Mouse (Mus musculus): ENCODE results near the gene Gusb. TPM values are rescaled to one million over a fixed set of nuclear protein-coding genes. Genes with fewer than 3 reads are reported as not detected.
"Not testable (repeated sequence)": the region's sequence is repeated elsewhere in the genome, so short reads cannot be mapped to it uniquely, and the experiment has no call there.

Gusb gene
- polyA plus RNA-seq, 1 experiment from 2014 or later: 448 TPM

- WGBS (ENCODE audit: missing documents): 75% methylated on average over 2 of the region's 2 CpGs
- not testable (repeated sequence) for H3K27ac ChIP-seq; H3K4me3 ChIP-seq (ENCODE audit: inconsistent target)
- Histone ChIP-seq H3K36me3 (ENCODE audit: inconsistent target) (peaks cover 23% of the 10 kb centered on the region; the same call in 1 of the 2 replicates), H3K79me2 (ENCODE audit: inconsistent target) (peaks cover 43% of the 10 kb centered on the region)
Measured at GRCm38 (mm10) chr5:130036300-130036699, 33.5 kb upstream of the Gusb start.

DNA sequence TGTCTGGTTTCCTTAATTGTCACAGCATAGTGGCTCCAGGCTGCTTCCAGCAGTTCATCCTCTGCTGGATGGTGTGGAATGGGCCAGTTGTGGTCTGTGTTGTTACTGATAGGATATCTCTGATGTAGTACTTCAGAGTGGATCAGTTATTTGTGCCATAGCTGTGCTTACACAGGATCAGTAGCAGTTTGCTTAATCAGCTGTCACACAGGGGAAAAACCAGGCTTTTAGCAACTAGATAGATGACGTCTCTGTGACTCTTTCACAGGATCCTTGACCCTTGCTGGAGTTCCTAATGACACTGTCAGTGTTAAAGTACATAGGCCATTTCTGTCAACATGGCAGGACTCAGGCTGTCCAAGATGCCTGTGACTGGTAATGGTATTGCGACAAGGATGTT, 31.0 kb upstream of the Gusb start:
- H3K27ac ChIP-seq: no peak overlapping the region
- WGBS (ENCODE audit: missing documents): 95% methylated on average over 2 of the region's 2 CpGs
- H3K36me3 ChIP-seq (ENCODE audit: inconsistent target): peaks cover 13% of the 10 kb centered on the region; the same call in 1 of the 2 replicates
- no peak overlapping the region for H3K4me3 ChIP-seq (ENCODE audit: inconsistent target)
- H3K79me2 ChIP-seq (ENCODE audit: inconsistent target): peaks cover 62% of the 10 kb centered on the region

DNA sequence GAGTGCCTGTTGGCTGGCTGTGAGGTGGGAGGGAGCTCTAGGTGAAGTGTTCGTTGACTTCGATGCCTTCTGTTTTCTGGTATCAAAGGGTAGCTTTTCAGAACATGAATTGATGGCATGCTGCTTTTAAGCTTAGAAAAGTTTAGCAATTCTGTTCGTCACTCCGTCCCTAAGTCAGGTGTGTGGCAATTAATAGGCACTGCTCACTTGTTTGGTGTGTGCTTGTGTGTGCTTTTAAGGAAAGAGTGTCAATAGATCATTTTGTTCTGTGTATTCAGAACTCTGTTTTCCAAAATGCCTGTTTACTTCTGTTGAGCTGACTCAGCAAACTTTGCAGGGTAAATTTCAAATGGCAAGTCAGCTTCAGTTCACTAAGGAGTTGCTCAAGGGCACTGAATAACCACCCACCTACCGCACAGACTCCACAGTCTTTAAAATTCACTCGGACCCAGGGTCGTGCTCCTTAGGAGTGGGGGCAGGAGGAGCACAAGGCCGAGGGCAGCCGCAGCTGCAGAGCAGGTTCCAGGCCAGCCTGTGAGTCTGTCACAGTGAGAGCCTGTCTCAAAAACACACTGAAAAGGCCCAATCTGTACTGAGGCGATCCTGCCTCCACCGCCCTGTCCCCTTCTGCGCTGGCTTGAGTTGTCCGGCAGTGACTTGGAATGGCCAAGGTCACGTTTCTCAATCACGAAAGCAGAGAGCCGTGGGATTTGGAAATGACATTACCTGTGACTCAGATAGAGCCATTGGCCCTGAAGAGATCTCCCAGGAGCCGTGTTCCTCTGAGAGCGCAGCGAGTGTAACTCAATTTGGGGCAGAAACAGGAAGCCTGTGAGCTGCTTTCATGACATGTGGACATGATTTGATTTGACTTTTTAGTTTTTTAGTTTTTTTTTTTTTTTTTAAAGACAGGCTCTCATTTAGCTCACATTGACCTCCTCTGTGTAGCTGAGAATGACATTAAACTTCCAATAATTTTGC, 28.9 kb upstream of the Gusb start:
- no peaks in the 10 kb centered on the region for H3K36me3 ChIP-seq (ENCODE audit: inconsistent target)
- H3K79me2 ChIP-seq (ENCODE audit: inconsistent target): peaks cover 62% of the 10 kb centered on the region
- H3K4me3 ChIP-seq (ENCODE audit: inconsistent target): no peak overlapping the region
- H3K27ac ChIP-seq: no peak overlapping the region
- WGBS (ENCODE audit: missing documents): 94% methylated on average over 19 of the region's 19 CpGs

GRCm38 (mm10) chr5:130029142-130029897, 26.5 kb upstream of the Gusb start, which contains the start of the genes Asl and Crcp:
Gene Asl (minus strand): TSS chr5:130029247.
Gene Crcp (plus strand): TSS chr5:130029290.
- Histone ChIP-seq H3K27ac (peak within 1 kb of the TSS; percentile 47), H3K79me2 (ENCODE audit: inconsistent target) (peaks cover 49% of the 10 kb centered on the region), H3K4me3 (ENCODE audit: inconsistent target) (peak within 1 kb of the TSS; percentile 74), H3K36me3 (ENCODE audit: inconsistent target) (no peaks in the 10 kb centered on the region)
- 2% methylated on average over 48 of the region's 51 CpGs for WGBS (ENCODE audit: missing documents)

DNA sequence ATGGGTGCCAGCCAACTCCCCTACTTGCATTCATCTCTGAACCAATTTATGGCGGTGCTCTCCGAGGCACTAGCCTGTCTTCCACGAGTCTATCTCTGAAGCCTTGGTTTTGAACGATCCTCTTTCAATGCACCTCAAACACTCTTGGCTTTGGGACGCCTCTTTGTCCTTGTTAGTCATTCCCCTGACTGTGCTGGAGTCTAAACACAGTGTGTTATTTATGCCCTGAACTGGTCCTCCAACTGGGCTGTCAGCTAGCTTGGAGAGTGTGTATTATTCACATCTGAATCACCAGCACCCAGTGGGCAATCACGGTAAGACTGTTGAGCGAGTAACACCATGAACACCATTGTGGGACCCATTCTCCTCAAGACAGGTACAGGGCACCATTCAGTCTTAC, 24.8 kb upstream of the Gusb start:
- Histone ChIP-seq H3K4me3 (ENCODE audit: inconsistent target) (no peak overlapping the region), H3K27ac (no peak overlapping the region), H3K36me3 (ENCODE audit: inconsistent target) (no peaks in the 10 kb centered on the region), H3K79me2 (ENCODE audit: inconsistent target) (peaks cover 42% of the 10 kb centered on the region)
- WGBS (ENCODE audit: missing documents): 89% methylated on average over 7 of the region's 7 CpGs

DNA sequence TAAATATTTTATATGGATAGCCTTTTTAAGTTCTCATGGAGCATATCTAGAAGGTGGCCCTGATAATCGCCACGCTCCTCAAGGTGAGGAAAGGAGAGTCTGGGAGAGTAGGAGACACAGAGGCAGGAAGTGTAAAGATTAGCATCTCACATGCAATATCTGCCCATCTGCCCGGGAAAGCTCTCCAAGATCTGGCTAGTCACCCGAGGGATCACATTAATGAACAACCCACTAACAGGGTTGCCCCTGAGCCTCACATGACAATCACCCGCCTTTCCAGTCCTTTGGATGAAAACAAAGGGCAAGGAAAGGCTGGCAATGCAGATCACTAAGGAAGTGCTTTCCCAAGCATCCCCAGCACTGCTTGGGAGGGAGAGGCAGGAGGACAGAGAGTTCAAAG, 24.3 kb upstream of the Gusb start:
- H3K4me3 ChIP-seq (ENCODE audit: inconsistent target): no peak overlapping the region
- H3K79me2 ChIP-seq (ENCODE audit: inconsistent target): peaks cover 42% of the 10 kb centered on the region
- H3K27ac ChIP-seq: no peak overlapping the region
- H3K36me3 ChIP-seq (ENCODE audit: inconsistent target): no peaks in the 10 kb centered on the region
- 80% methylated on average over 5 of the region's 5 CpGs for WGBS (ENCODE audit: missing documents)

GRCm38 (mm10) chr5:130023767-130024539, 21.1 kb upstream of the Gusb start:
- WGBS (ENCODE audit: missing documents): under 1% methylated on average over 32 of the region's 32 CpGs
- H3K27ac ChIP-seq: peak overlapping the region; percentile 58
- H3K79me2 ChIP-seq (ENCODE audit: inconsistent target): peaks cover 35% of the 10 kb centered on the region; the same call in 1 of the 2 replicates
- peak overlapping the region; percentile 68 for H3K4me3 ChIP-seq (ENCODE audit: inconsistent target)
- peaks cover 3% of the 10 kb centered on the region; the same call in 1 of the 2 replicates for H3K36me3 ChIP-seq (ENCODE audit: inconsistent target)

DNA sequence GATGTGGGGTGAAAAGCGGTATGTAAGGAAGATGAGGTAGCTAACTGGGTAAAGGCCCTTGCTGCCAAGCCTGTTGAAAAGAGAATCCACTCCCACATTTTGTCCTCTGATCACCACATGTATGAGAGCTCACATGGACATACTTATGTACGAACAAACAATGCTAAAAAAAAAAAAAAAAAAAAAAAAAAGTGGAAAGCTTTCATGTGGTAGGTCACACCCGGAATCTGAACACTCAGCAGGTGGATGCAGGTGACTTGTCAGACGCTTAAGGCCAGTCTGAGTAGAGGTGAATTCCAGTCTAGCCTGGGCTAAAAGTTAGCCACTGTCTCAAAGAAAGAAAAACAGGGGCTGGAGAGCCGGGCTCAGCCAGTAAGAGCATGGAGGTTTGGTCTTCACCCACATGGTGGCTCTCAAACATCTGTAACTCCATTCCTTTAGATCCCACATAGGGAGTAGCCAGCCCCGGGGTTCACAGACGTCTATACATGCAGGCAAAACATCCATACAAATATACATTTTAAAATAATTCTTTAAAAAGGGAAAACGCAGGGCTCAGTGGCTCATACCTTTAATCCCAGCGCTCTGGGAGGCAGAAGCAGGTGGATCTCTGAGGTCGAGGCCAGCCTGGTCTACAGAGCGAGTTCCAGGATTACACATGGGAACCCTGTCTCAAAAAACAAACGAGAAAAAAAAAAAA, 20.4 kb upstream of the Gusb start:
- peaks cover 10% of the 10 kb centered on the region for H3K36me3 ChIP-seq (ENCODE audit: inconsistent target)
- peaks cover 35% of the 10 kb centered on the region; the same call in 1 of the 2 replicates for H3K79me2 ChIP-seq (ENCODE audit: inconsistent target)
- H3K4me3 ChIP-seq (ENCODE audit: inconsistent target): peak overlapping the region; percentile 68
- peak overlapping the region; percentile 58 for H3K27ac ChIP-seq
- WGBS (ENCODE audit: missing documents): 39% methylated on average over 11 of the region's 12 CpGs

GRCm38 (mm10) chr5:130022366-130022765, 19.5 kb upstream of the Gusb start:
- H3K4me3 ChIP-seq (ENCODE audit: inconsistent target): no peak overlapping the region
- WGBS (ENCODE audit: missing documents): 96% methylated on average over 6 of the region's 7 CpGs
- H3K36me3 ChIP-seq (ENCODE audit: inconsistent target): peaks cover 18% of the 10 kb centered on the region
- H3K27ac ChIP-seq: no peak overlapping the region
- H3K79me2 ChIP-seq (ENCODE audit: inconsistent target): peaks cover 35% of the 10 kb centered on the region; the same call in 1 of the 2 replicates

- H3K4me3 ChIP-seq (ENCODE audit: inconsistent target): no peak overlapping the region
- peaks cover 35% of the 10 kb centered on the region; the same call in 1 of the 2 replicates for H3K79me2 ChIP-seq (ENCODE audit: inconsistent target)
- no peak overlapping the region for H3K27ac ChIP-seq
- WGBS (ENCODE audit: missing documents): 88% methylated on average over 5 of the region's 5 CpGs
- peaks cover 25% of the 10 kb centered on the region for H3K36me3 ChIP-seq (ENCODE audit: inconsistent target)
Measured at GRCm38 (mm10) chr5:130021361-130021966, 18.6 kb upstream of the Gusb start.

- WGBS (ENCODE audit: missing documents): 93% methylated on average over 8 of the region's 8 CpGs
- Histone ChIP-seq H3K4me3 (ENCODE audit: inconsistent target) (no peak overlapping the region), H3K27ac (no peak overlapping the region), H3K79me2 (ENCODE audit: inconsistent target) (peaks cover 35% of the 10 kb centered on the region; the same call in 1 of the 2 replicates), H3K36me3 (ENCODE audit: inconsistent target) (peaks cover 45% of the 10 kb centered on the region)
Measured at GRCm38 (mm10) chr5:130019461-130019860, 16.6 kb upstream of the Gusb start.

- H3K79me2 ChIP-seq (ENCODE audit: inconsistent target): peaks cover 2% of the 10 kb centered on the region; the same call in 1 of the 2 replicates
- H3K27ac ChIP-seq: no peak overlapping the region
- H3K36me3 ChIP-seq (ENCODE audit: inconsistent target): peaks cover 87% of the 10 kb centered on the region
- H3K4me3 ChIP-seq (ENCODE audit: inconsistent target): no peak overlapping the region
- 86% methylated on average over 1 of the region's 3 CpGs for WGBS (ENCODE audit: missing documents)
Measured at GRCm38 (mm10) chr5:130015104-130015503, 12.3 kb upstream of the Gusb start.

- Histone ChIP-seq H3K4me3 (ENCODE audit: inconsistent target) (no peak overlapping the region), H3K36me3 (ENCODE audit: inconsistent target) (peaks cover 57% of the 10 kb centered on the region), H3K27ac (no peak overlapping the region), H3K79me2 (ENCODE audit: inconsistent target) (no peaks in the 10 kb centered on the region)
- WGBS (ENCODE audit: missing documents): 96% methylated on average over 4 of the region's 5 CpGs
Measured at GRCm38 (mm10) chr5:130010961-130011360, 8.1 kb upstream of the Gusb start.
